Mouse (Mus musculus) lung, postnatal 0 days (tissue): ENCODE measurements at regions not wholly inside any gene's neighbourhood (a gene's known extent, or its start where the extent isn't known, plus 50 kb on each side); places are given as distances from the start of the nearest gene placed in this dataset.

Source experiments
- CTCF ChIP-seq: IDR thresholded peaks from 2 replicates; pipeline ENCODE4 v1.5.1; 2016; ENCODE audit warnings: antibody characterized with exemption, mild to moderate bottlenecking
- EP300 ChIP-seq: IDR thresholded peaks from 2 replicates; pipeline ENCODE4 v1.6.1; 2016; ENCODE audit warnings: antibody characterized with exemption, mild to moderate bottlenecking, control low read depth

DNA sequence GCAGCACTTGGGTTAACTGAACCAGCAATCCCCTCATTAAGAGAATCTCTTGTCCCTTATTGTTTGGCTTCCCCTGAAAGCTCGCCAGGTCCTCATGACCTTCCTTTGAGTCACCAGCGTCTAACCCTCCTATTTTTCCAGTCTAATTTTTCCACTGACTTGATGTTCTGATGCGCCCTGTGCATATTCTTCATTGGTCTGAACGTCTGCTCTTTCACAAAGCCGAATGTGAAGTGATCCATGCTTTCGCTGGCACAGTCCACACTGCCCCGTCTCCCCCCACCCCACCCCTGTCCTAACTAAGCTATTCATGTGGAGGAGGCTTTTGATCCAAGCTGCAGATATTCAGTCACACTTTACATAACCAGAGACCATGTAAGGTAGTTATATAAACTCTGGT is 183.8 kb downstream of the Tfap2a start:
- TF ChIP-seq CTCF: no peak
- no peak for TF ChIP-seq EP300
